In the genomic region with DNA sequence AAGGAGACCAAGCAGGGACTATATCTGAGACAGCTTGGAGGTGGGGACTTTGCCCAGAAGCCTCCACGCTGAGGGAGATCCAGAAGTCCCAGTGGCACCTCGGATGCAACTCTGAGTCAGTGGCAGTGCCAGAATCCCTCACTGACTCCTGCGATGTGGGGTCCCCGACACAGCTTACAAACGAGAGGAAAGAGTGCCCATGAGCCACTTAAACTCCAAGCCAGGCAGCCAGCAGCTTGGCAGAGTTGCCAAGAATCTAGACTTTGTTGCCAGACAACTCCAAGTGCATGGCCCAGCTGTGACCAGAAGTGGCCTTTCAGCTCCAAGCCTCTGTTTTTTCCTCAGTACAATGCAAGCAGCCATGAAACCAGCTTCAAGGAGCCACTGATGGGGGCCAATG, we compare ENCODE assay signal across 22 mouse cellular contexts. TPM values are rescaled to one million over a fixed set of nuclear protein-coding genes. Genes with fewer than 3 reads are reported as not detected.
DNase-seq lines count a peak whose midpoint lies in the region; TF ChIP-seq lines count a peak whose summit lies in the region.
"Had no signal": no experiment of that assay in that cellular context is flagged by ENCODE, and none has a peak within 500 bp of the region (broad histone marks: within the 10 kb centered on the region; RNA-seq: fewer than 3 reads in every experiment).

No protein-coding gene starts in this region.

- H3K4me3 ChIP-seq in gastrocnemius, adult 2 months, result no peak overlapping the region; the same call in 1 of the 2 replicates
- H3K4me3 ChIP-seq: embryonic facial prominence, embryonic 10.5 days; forebrain, embryonic 15.5 days; midbrain, embryonic 12.5 days; myocyte; neural tube, embryonic 15.5 days had no signal

- peak; percentile 27 for DNase-seq in adrenal gland, adult 2 months
- DNase-seq in adrenal gland, postnatal 36 days, result no peak
- peak; percentile 45 for DNase-seq in gastrocnemius, adult 2 months
- no peak for DNase-seq in gastrocnemius, postnatal 4 days (ENCODE audit: low spot score in 2 of 2)
- peak; percentile 34 for DNase-seq in testis, postnatal 10 days (ENCODE audit: low spot score)
- no peak for DNase-seq in testis, postnatal 14 days (ENCODE audit: low spot score)
- peak; percentile 21 for DNase-seq in skeletal muscle tissue, adult 2 months (ENCODE audit: low read depth, low spot score)
- no peak for DNase-seq in lung, postnatal 25 days (ENCODE audit: low spot score)
- DNase-seq: adrenal gland, postnatal 14 days; kidney, adult 2 months; kidney, postnatal 25 days; layer of hippocampus, adult 9-11 months; lung, adult 2 months; right cerebral cortex, postnatal 4 days had no signal

- peak overlapping the region; percentile 75 for H3K27ac ChIP-seq in gastrocnemius, adult 2 months
- H3K27ac ChIP-seq: embryonic facial prominence, embryonic 10.5 days; forebrain, embryonic 15.5 days; macrophage; midbrain, embryonic 12.5 days; neural tube, embryonic 15.5 days had no signal

- TF ChIP-seq CTCF in gastrocnemius, adult 2 months (IDR thresholded peaks at IDR 0.05), result no peak

- intact Hi-C loops in gastrocnemius, adult 2 months (cut with DNase I), result no loop called here

RNA-seq across cellular contexts. Expression of a gene that starts 5.6 kb away (rescaled TPM):
- total RNA-seq in adrenal gland, adult 2 months (2021), result 10 to 100 TPM; 45.9 to 48.9 TPM
- 58.3 and 64.0 TPM in 2 replicates for polyA plus RNA-seq in adrenal gland, adult 2 months (2012; rRNA removed)
- total RNA-seq in adrenal gland, postnatal 36 days (2021), result 10 to 100 TPM; 48.5 to 49.9 TPM
- 10 to 100 TPM; 13.0 to 13.7 TPM for total RNA-seq in gastrocnemius, adult 2 months (2021)
- 10 to 100 TPM; 32.6 to 34.3 TPM for total RNA-seq in gastrocnemius, postnatal 4 days (2021)

RNA-seq across cellular contexts. Expression of a gene that starts 19.7 kb away (rescaled TPM):
- 1 to 10 TPM; 1.2 to 1.6 TPM for total RNA-seq in adrenal gland, adult 2 months (2021)
- polyA plus RNA-seq in adrenal gland, adult 2 months (2012; rRNA removed), result 3.3 and 4.1 TPM in 2 replicates
- total RNA-seq in adrenal gland, postnatal 36 days (2021), result 1 to 10 TPM; 1.2 to 1.8 TPM
- total RNA-seq in gastrocnemius, adult 2 months (2021), result under 1 TPM; 0.06 to 0.31 TPM
- 1 to 10 TPM in 1 of 2 experiments, under 1 TPM in 1; 0.47 to 1.5 TPM for total RNA-seq in gastrocnemius, postnatal 4 days (2021)
- polyA plus RNA-seq: myocyte had no signal

RNA-seq across cellular contexts. Expression of a gene that starts 33.3 kb away (rescaled TPM):
- 100 to 1,000 TPM in 1 of 2 experiments, 10 to 100 TPM in 1; 74.1 to 117 TPM for total RNA-seq in adrenal gland, adult 2 months (2021)
- 398 and 521 TPM in 2 replicates for polyA plus RNA-seq in adrenal gland, adult 2 months (2012; rRNA removed)
- 100 to 1,000 TPM in 1 of 2 experiments, 10 to 100 TPM in 1; 81.2 to 102 TPM for total RNA-seq in adrenal gland, postnatal 36 days (2021)
- total RNA-seq in gastrocnemius, adult 2 months (2021), result 10 to 100 TPM; 34.5 to 43.4 TPM
- 10 to 100 TPM; 36.7 to 50.5 TPM for total RNA-seq in gastrocnemius, postnatal 4 days (2021)

RNA-seq across cellular contexts. Expression of a gene that starts 40.3 kb away (rescaled TPM):
- under 1 TPM; 0.29 to 0.35 TPM for total RNA-seq in adrenal gland, adult 2 months (2021)
- 0.82 and 0.87 TPM in 2 replicates for polyA plus RNA-seq in adrenal gland, adult 2 months (2012; rRNA removed)
- total RNA-seq in adrenal gland, postnatal 36 days (2021), result under 1 TPM in 1 of 2 experiments, not detected in 1; 0.16 TPM
- not detected for total RNA-seq in gastrocnemius, adult 2 months (2021)
- total RNA-seq in gastrocnemius, postnatal 4 days (2021), result under 1 TPM in 1 of 2 experiments, not detected in 1; 0.60 TPM
- total RNA-seq: left cerebral cortex, adult 8-10 months had no signal
- polyA plus RNA-seq: embryonic facial prominence, embryonic 10.5 days; forebrain, embryonic 15.5 days; hindbrain, embryonic 16.5 days; macrophage; midbrain, embryonic 12.5 days; myocyte; neural tube, embryonic 15.5 days had no signal

Comparison
In these comparisons a context has a peak if more than half of its experiments do, and no peak if none do; other contexts are left out.
1. DNase-seq: peak in adrenal gland, adult 2 months (single experiment), gastrocnemius, adult 2 months (single experiment), testis, postnatal 10 days (single experiment) and skeletal muscle tissue, adult 2 months (single experiment); none in adrenal gland, postnatal 36 days (0 of 2), gastrocnemius, postnatal 4 days (0 of 2), testis, postnatal 14 days (single experiment) and lung, postnatal 25 days (single experiment).